Mouse (Mus musculus) CH12.LX (cell line): ENCODE measurements around the gene Selenot. TPM values are rescaled to one million over a fixed set of nuclear protein-coding genes. Genes with fewer than 3 reads are reported as not detected.

Source experiments
- DNase-seq: peaks from one replicate; pipeline ENCODE4 v3.0.0-alpha.2; 2013; ENCODE audit errors: extremely low read depth
- H3K27ac ChIP-seq: 2 replicates; pipeline ENCODE4 v1.5.1; 2012; ENCODE audit warnings: low read depth, mild to moderate bottlenecking, control low read depth, moderate library complexity; ENCODE audit not compliant: insufficient read depth
- H3K27me3 ChIP-seq: replicated peaks from 2 replicates; pipeline ENCODE3; 2012; ENCODE audit warnings: inconsistent platforms
- H3K36me3 ChIP-seq, 2 experiments: replicated peaks in 1 of 2; 2 replicates each; pipeline versions ENCODE3 to v1.6.1; 2012; ENCODE audit warnings: inconsistent platforms in 1 of 2, low read length in 1 of 2, mild to moderate bottlenecking in 1 of 2, mixed read lengths in 1 of 2, moderate library complexity in 1 of 2; ENCODE audit not compliant: control insufficient read depth in 1 of 2, insufficient read depth in 1 of 2
- H3K4me1 ChIP-seq, 2 experiments: 2 replicates each; pipeline ENCODE4 v1.6.1; 2012; ENCODE audit warnings: inconsistent platforms in 1 of 2, moderate library complexity in 1 of 2; ENCODE audit not compliant: insufficient read depth in 2 of 2, control insufficient read depth in 1 of 2
- H3K4me2 ChIP-seq: 2 replicates; pipeline ENCODE4 v1.6.1; 2012; ENCODE audit warnings: low read depth, mild to moderate bottlenecking, control low read depth; ENCODE audit not compliant: poor library complexity, insufficient read depth, severe bottlenecking
- H3K4me3 ChIP-seq, 3 experiments: fragments of 150-350 bp in 1 of 3; sonication (generic) in 1 of 3; replicated peaks in 1 of 3; 2 replicates each; pipeline versions ENCODE3 to v1.5.1; 2011 to 2012; ENCODE audit warnings: low read depth in 2 of 3, low read length in 2 of 3, mild to moderate bottlenecking in 2 of 3, moderate library complexity in 2 of 3, control low read depth in 1 of 3, improper control_type of control experiment in 1 of 3, inconsistent platforms in 1 of 3, mixed read lengths in 1 of 3; ENCODE audit not compliant: poor library complexity in 1 of 3
- H3K79me2 ChIP-seq: replicated peaks from 2 replicates; pipeline ENCODE4 v1.6.1; 2012; ENCODE audit warnings: mild to moderate bottlenecking, moderate library complexity; ENCODE audit not compliant: control insufficient read depth, poor library complexity, insufficient read depth, severe bottlenecking; ENCODE audit errors: extremely low read depth
- H3K9ac ChIP-seq: 2 replicates; pipeline ENCODE4 v1.6.1; 2012; ENCODE audit warnings: low read depth, mild to moderate bottlenecking, control low read depth, moderate library complexity; ENCODE audit not compliant: insufficient read depth
- H3K9me3 ChIP-seq: replicated peaks from 2 replicates; pipeline ENCODE3; 2012; ENCODE audit warnings: low read length, inconsistent platforms, mixed read lengths
- E2F4 ChIP-seq: IDR thresholded peaks from 2 replicates; pipeline ENCODE4 v1.6.1; 2011; ENCODE audit warnings: low read depth, low read length, improper control_type of control experiment; ENCODE audit not compliant: insufficient replicate concordance
- HCFC1 ChIP-seq: IDR thresholded peaks from 2 replicates; pipeline ENCODE4 v1.6.1; 2012; ENCODE audit warnings: low read depth, mild to moderate bottlenecking, inconsistent platforms, low read length, improper control_type of control experiment
- KAT2A ChIP-seq: IDR thresholded peaks from 2 replicates; pipeline ENCODE4 v1.6.1; 2012; ENCODE audit warnings: low read length, improper control_type of control experiment, inconsistent platforms; ENCODE audit not compliant: insufficient replicate concordance
- MAX ChIP-seq: IDR thresholded peaks from 2 replicates; pipeline ENCODE4 v1.6.1; 2011; ENCODE audit warnings: low read length, improper control_type of control experiment
- MXI1 ChIP-seq: IDR thresholded peaks from 2 replicates; pipeline ENCODE4 v1.6.1; 2011; ENCODE audit warnings: mild to moderate bottlenecking, low read depth, low read length, improper control_type of control experiment
- MYC ChIP-seq: IDR thresholded peaks from 2 replicates; pipeline ENCODE4 v1.6.1; 2011; ENCODE audit warnings: low read depth, mild to moderate bottlenecking, improper control_type of control experiment, low read length
- NELFE ChIP-seq: IDR thresholded peaks from 2 replicates; pipeline ENCODE4 v1.6.1; 2011; ENCODE audit warnings: low read depth, low read length, improper control_type of control experiment
- NRF1 ChIP-seq: IDR thresholded peaks from 2 replicates; pipeline ENCODE4 v1.6.1; 2014; ENCODE audit warnings: low read depth, mild to moderate bottlenecking, inconsistent platforms, low read length, improper control_type of control experiment, moderate library complexity
- POLR2A ChIP-seq: IDR thresholded peaks from 2 replicates; pipeline ENCODE4 v1.6.1; 2011; ENCODE audit warnings: low read depth, mild to moderate bottlenecking, improper control_type of control experiment, low read length
- SIN3A ChIP-seq: IDR thresholded peaks from 2 replicates; pipeline ENCODE4 v1.6.1; 2012; ENCODE audit warnings: low read length, improper control_type of control experiment, inconsistent platforms
- TCF12 ChIP-seq: IDR thresholded peaks from 2 replicates; pipeline ENCODE4 v1.6.1; 2014; ENCODE audit warnings: low read depth, mild to moderate bottlenecking, inconsistent platforms, low read length, improper control_type of control experiment
- ZMIZ1 ChIP-seq: IDR thresholded peaks from 2 replicates; pipeline ENCODE4 v1.6.1; 2012; ENCODE audit warnings: low read depth, mild to moderate bottlenecking, inconsistent platforms, low read length, improper control_type of control experiment
- dilution Hi-C: fragments of 300-500 bp; cut with MboI; formaldehyde crosslinking; loops from 2 replicates; pipeline ENCODE4 v1.14.3; 2020; ENCODE audit warnings: low sequenced_read_pairs; ENCODE audit not compliant: extremely low pct_unique_long_range_greater_than_20kb, extremely low pct_ligation_motif_present
- in situ Hi-C: fragments of 300-500 bp; cut with MboI; formaldehyde crosslinking; loops from 3 replicates; pipeline ENCODE4 v1.14.3; 2019; ENCODE audit warnings: low sequenced_read_pairs, low pct_ligation_motif_present, low pct_unique_long_range_greater_than_20kb, mixed read lengths
- polyA plus RNA-seq: library from polyadenylated mRNA; unstranded; fragments of >175 nt; gene quantifications from 2 replicates; pipeline ENCODE4 v1.2.1, GENCODE M21; 2012; ENCODE audit warnings: low read depth; ENCODE audit not compliant: insufficient read length
- total RNA-seq, 2 experiments: library from RNA; depleted of rRNA; stranded (reverse); fragments of 300-350 nt in 1 of 2; fragments of >200 nt in 1 of 2; gene quantifications; 2 replicates each; pipeline ENCODE4 v1.2.3; 2012 to 2014

Selenot gene
- total and polyA plus RNA-seq, 3 experiments, result 63.6 to 254 (median 157) TPM

DNA sequence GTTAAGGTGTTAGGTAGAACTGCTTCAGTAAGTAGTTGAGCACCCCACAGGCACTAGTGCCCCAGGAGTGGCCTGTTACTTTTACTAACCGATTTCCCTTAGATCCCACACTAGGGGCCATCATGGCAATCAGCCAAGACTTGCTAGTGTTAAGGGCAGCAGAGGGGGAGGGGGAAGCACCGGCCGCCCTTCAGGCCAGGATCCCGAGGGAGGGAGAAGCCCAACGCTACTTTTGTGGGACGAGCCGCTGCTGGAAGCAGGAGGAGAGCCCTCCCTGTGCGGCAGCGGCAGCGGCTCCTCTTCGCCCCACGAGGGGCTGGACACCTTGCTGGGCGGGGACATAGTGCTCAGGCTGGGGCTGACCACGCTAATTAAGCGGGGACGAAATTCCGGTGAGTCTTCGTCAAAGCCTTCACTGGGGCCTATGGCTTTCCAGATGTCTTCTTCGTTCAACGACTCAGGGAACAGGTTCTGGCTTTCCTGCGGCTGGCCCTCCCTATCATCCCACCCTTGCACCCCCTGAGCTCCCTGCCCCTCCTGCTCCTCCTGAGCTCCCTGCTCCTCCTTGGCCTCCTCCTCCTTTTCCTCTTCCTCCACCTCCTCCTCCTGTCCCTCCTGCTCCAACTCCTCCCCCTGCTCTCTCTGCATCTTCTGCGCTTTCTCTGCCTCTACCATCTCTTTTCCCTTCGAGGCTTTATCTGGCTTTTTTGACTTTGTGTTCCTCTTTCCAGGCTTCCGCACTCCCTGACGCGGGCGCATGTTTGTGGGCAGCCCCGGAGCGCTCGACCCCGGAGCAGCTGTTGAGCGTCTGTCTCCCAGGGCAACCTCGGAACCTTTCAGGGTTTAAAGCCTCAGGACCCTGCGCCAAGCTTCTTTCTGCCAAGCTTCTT, 60.2 kb downstream of the Selenot start, which contains the start of gene Erich6:
TSS of gene Erich6 (minus strand) at position 802 of the 890 bp plus-strand sequence.
- Histone ChIP-seq H3K4me3 (peak within 1 kb of the TSS; percentile 45 to 61 (median 49)), H3K4me2 (peak within 1 kb of the TSS; percentile 90), H3K27me3 (no peaks in the 10 kb centered on the region), H3K27ac (no peak within 1 kb of the TSS), H3K9me3 (peaks cover 6% of the 10 kb centered on the region), H3K9ac (peak within 1 kb of the TSS; percentile 45), H3K4me1 (no peaks in the 10 kb centered on the region), H3K79me2 (no peaks in the 10 kb centered on the region), H3K36me3 (no peaks in the 10 kb centered on the region)
- TF ChIP-seq KAT2A, result no peak
- TF ChIP-seq MXI1, result peak; percentile 55
- TF ChIP-seq MAX, result no peak; the same call in 1 of the 2 replicates
- TF ChIP-seq NRF1, result 0 out of 2 replicates have a peak, but pooled peaks have one; percentile 2
- 0 out of 2 replicates have a peak, but pooled peaks have one; percentile 42 for TF ChIP-seq NELFE
- peak; percentile 0; the same call in 1 of the 2 replicates for TF ChIP-seq SIN3A
- peak; percentile 2 for TF ChIP-seq TCF12
- TF ChIP-seq E2F4, result no peak
- peak; percentile 41; the same call in 1 of the 2 replicates for TF ChIP-seq POLR2A
- 0 out of 2 replicates have a peak, but pooled peaks have one; percentile 33 for TF ChIP-seq MYC
- TF ChIP-seq ZMIZ1, result no peak
- no peak for TF ChIP-seq HCFC1
- dilution Hi-C loops, result no loop called here
- peak; percentile 11 for DNase-seq
- in situ Hi-C loops, result no loop called here

Other genes with a start within 250 kb of the Selenot start
- 11.8 and 12.9 TPM in 2 replicates for gene Tsc22d2, start 161.9 kb upstream of the Selenot start, total RNA-seq (2012; rRNA removed)
- gene Tsc22d2, start 161.9 kb upstream of the Selenot start, total RNA-seq (2014; rRNA removed), result 8.8 and 9.0 TPM in 2 replicates
- 13.4 and 17.4 TPM in 2 replicates for gene Tsc22d2, start 161.9 kb upstream of the Selenot start, polyA plus RNA-seq
- gene Eif2a, start 50.8 kb upstream of the Selenot start, total RNA-seq (2012; rRNA removed), result 107 and 119 TPM in 2 replicates
- gene Eif2a, start 50.8 kb upstream of the Selenot start, total RNA-seq (2014; rRNA removed), result 215 and 241 TPM in 2 replicates
- 116 and 117 TPM in 2 replicates for gene Eif2a, start 50.8 kb upstream of the Selenot start, polyA plus RNA-seq
- 210 and 219 TPM in 2 replicates for gene Serp1, start 50.7 kb upstream of the Selenot start, total RNA-seq (2012; rRNA removed)
- gene Serp1, start 50.7 kb upstream of the Selenot start, total RNA-seq (2014; rRNA removed), result 470 and 509 TPM in 2 replicates
- gene Serp1, start 50.7 kb upstream of the Selenot start, polyA plus RNA-seq, result 252 and 298 TPM in 2 replicates
- gene Erich6, start 60.6 kb downstream of the Selenot start, total RNA-seq (2012; rRNA removed), result not detected in 2 replicates
- not detected in 2 replicates for gene Erich6, start 60.6 kb downstream of the Selenot start, total RNA-seq (2014; rRNA removed)
- gene Erich6, start 60.6 kb downstream of the Selenot start, polyA plus RNA-seq, result 0.11 TPM in 1 of 2 replicates, not detected in the other
- gene Siah2, start 115.8 kb downstream of the Selenot start, total RNA-seq (2012; rRNA removed), result 125 and 140 TPM in 2 replicates
- gene Siah2, start 115.8 kb downstream of the Selenot start, total RNA-seq (2014; rRNA removed), result 119 and 142 TPM in 2 replicates
- 99.0 and 104 TPM in 2 replicates for gene Siah2, start 115.8 kb downstream of the Selenot start, polyA plus RNA-seq
- gene Mindy4b-ps, start 245.7 kb downstream of the Selenot start, total RNA-seq (2012; rRNA removed), result not detected in 2 replicates
- not detected in 2 replicates for gene Mindy4b-ps, start 245.7 kb downstream of the Selenot start, total RNA-seq (2014; rRNA removed)
- not detected in 2 replicates for gene Mindy4b-ps, start 245.7 kb downstream of the Selenot start, polyA plus RNA-seq